Mouse (Mus musculus): ENCODE data around the gene Ccl6. TPM values are rescaled to one million over a fixed set of nuclear protein-coding genes. Genes with fewer than 3 reads are reported as not detected.

Gene Ccl6
- polyA plus RNA-seq, 1 experiment = 12.5 TPM

- DNase-seq (ENCODE audit: low read depth in 1 of 2, low spot score in 2 of 2) = no peak
- Histone ChIP-seq H3K27ac (ENCODE audit: insufficient read depth, low read length) (no peak overlapping the region), H3K4me3 (ENCODE audit: extremely low read depth, insufficient read depth, insufficient read length) (no peak overlapping the region), H3K36me3 (ENCODE audit: control insufficient read depth, insufficient read depth, low read length) (no peaks in the 10 kb centered on the region), H3K4me1 (ENCODE audit: control insufficient read depth, insufficient read depth, insufficient read length) (no peaks in the 10 kb centered on the region), H3K27me3 (ENCODE audit: control insufficient read depth, insufficient read depth, low read length) (no peaks in the 10 kb centered on the region)
- WGBS = 57% methylated on average over 5 of the region's 5 CpGs
- TF ChIP-seq POLR2A (IDR thresholded peaks at IDR 0.05; ENCODE audit: low read depth, low read length) = no peak
- TF ChIP-seq CTCF (IDR thresholded peaks at IDR 0.05; ENCODE audit: extremely low read depth, insufficient read depth, insufficient read length, insufficient replicate concordance) = no peak
Observed at GRCm38 (mm10) chr11:83618238-83618637, 25.4 kb upstream of the Ccl6 start.

- DNase-seq (ENCODE audit: low read depth in 1 of 2, low spot score in 2 of 2) = no peak
- Histone ChIP-seq H3K4me3 (ENCODE audit: extremely low read depth, insufficient read depth, insufficient read length) (no peak overlapping the region), H3K27me3 (ENCODE audit: control insufficient read depth, insufficient read depth, low read length) (no peaks in the 10 kb centered on the region), H3K27ac (ENCODE audit: insufficient read depth, low read length) (no peak overlapping the region), H3K4me1 (ENCODE audit: control insufficient read depth, insufficient read depth, insufficient read length) (no peaks in the 10 kb centered on the region), H3K36me3 (ENCODE audit: control insufficient read depth, insufficient read depth, low read length) (no peaks in the 10 kb centered on the region)
- no peak for TF ChIP-seq POLR2A (IDR thresholded peaks at IDR 0.05; ENCODE audit: low read depth, low read length)
- 78% methylated on average over 1 of the region's 1 CpGs for WGBS
Observed at GRCm38 (mm10) chr11:83616586-83616985, 23.7 kb upstream of the Ccl6 start.

GRCm38 (mm10) chr11:83610900-83611299 lies 18.0 kb upstream of the Ccl6 start:
- DNase-seq (ENCODE audit: low read depth in 1 of 2, low spot score in 2 of 2) = no peak
- no peaks in the 10 kb centered on the region for H3K27me3 ChIP-seq (ENCODE audit: control insufficient read depth, insufficient read depth, low read length)
- no peaks in the 10 kb centered on the region for H3K36me3 ChIP-seq (ENCODE audit: control insufficient read depth, insufficient read depth, low read length)
- whole genome bisulfite sequencing = 58% methylated on average over 2 of the region's 2 CpGs
- TF ChIP-seq CTCF (IDR thresholded peaks at IDR 0.05; ENCODE audit: extremely low read depth, insufficient read depth, insufficient read length, insufficient replicate concordance) = no peak
- TF ChIP-seq POLR2A (IDR thresholded peaks at IDR 0.05; ENCODE audit: low read depth, low read length) = no peak
- no peak overlapping the region for H3K4me3 ChIP-seq (ENCODE audit: extremely low read depth, insufficient read depth, insufficient read length)
- H3K4me1 ChIP-seq (ENCODE audit: control insufficient read depth, insufficient read depth, insufficient read length) = peaks cover 2% of the 10 kb centered on the region; the same call in 1 of the 2 replicates
- no peak overlapping the region for H3K27ac ChIP-seq (ENCODE audit: insufficient read depth, low read length)

GRCm38 (mm10) chr11:83606396-83606795 lies 13.5 kb upstream of the Ccl6 start:
- no peak for DNase-seq (ENCODE audit: low read depth in 1 of 2, low spot score in 2 of 2)
- Histone ChIP-seq H3K4me3 (ENCODE audit: extremely low read depth, insufficient read depth, insufficient read length) (no peak overlapping the region), H3K27me3 (ENCODE audit: control insufficient read depth, insufficient read depth, low read length) (no peaks in the 10 kb centered on the region), H3K27ac (ENCODE audit: insufficient read depth, low read length) (no peak overlapping the region), H3K4me1 (ENCODE audit: control insufficient read depth, insufficient read depth, insufficient read length) (peaks cover 2% of the 10 kb centered on the region; the same call in 1 of the 2 replicates), H3K36me3 (ENCODE audit: control insufficient read depth, insufficient read depth, low read length) (no peaks in the 10 kb centered on the region)
- 53% methylated on average over 1 of the region's 1 CpGs for whole genome bisulfite sequencing
- TF ChIP-seq POLR2A (IDR thresholded peaks at IDR 0.05; ENCODE audit: low read depth, low read length) = no peak
- TF ChIP-seq CTCF (IDR thresholded peaks at IDR 0.05; ENCODE audit: extremely low read depth, insufficient read depth, insufficient read length, insufficient replicate concordance) = no peak

- no peak for TF ChIP-seq POLR2A (IDR thresholded peaks at IDR 0.05; ENCODE audit: low read depth, low read length)
- DNase-seq (ENCODE audit: low read depth in 1 of 2, low spot score in 2 of 2) = no peak
- Histone ChIP-seq H3K27ac (ENCODE audit: insufficient read depth, low read length) (no peak overlapping the region), H3K27me3 (ENCODE audit: control insufficient read depth, insufficient read depth, low read length) (no peaks in the 10 kb centered on the region), H3K4me1 (ENCODE audit: control insufficient read depth, insufficient read depth, insufficient read length) (no peaks in the 10 kb centered on the region), H3K4me3 (ENCODE audit: extremely low read depth, insufficient read depth, insufficient read length) (no peak overlapping the region), H3K36me3 (ENCODE audit: control insufficient read depth, insufficient read depth, low read length) (no peaks in the 10 kb centered on the region)
- WGBS = 83% methylated on average over 3 of the region's 3 CpGs
Observed at GRCm38 (mm10) chr11:83605535-83605934, 12.6 kb upstream of the Ccl6 start.

- WGBS = 89% methylated on average over 4 of the region's 4 CpGs
- H3K36me3 ChIP-seq (ENCODE audit: control insufficient read depth, insufficient read depth, low read length) = no peaks in the 10 kb centered on the region
- no peak overlapping the region for H3K4me3 ChIP-seq (ENCODE audit: extremely low read depth, insufficient read depth, insufficient read length)
- no peaks in the 10 kb centered on the region for H3K27me3 ChIP-seq (ENCODE audit: control insufficient read depth, insufficient read depth, low read length)
- H3K27ac ChIP-seq (ENCODE audit: insufficient read depth, low read length) = no peak overlapping the region
- H3K4me1 ChIP-seq (ENCODE audit: control insufficient read depth, insufficient read depth, insufficient read length) = no peaks in the 10 kb centered on the region
- DNase-seq (ENCODE audit: low read depth in 1 of 2, low spot score in 2 of 2) = no peak
- TF ChIP-seq POLR2A (IDR thresholded peaks at IDR 0.05; ENCODE audit: low read depth, low read length) (no peak), CTCF (IDR thresholded peaks at IDR 0.05; ENCODE audit: extremely low read depth, insufficient read depth, insufficient read length, insufficient replicate concordance) (no peak)
Observed at GRCm38 (mm10) chr11:83604698-83605097, 11.8 kb upstream of the Ccl6 start.

- H3K27ac ChIP-seq (ENCODE audit: insufficient read depth, low read length) = no peak overlapping the region
- H3K4me3 ChIP-seq (ENCODE audit: extremely low read depth, insufficient read depth, insufficient read length) = no peak overlapping the region
- H3K27me3 ChIP-seq (ENCODE audit: control insufficient read depth, insufficient read depth, low read length) = no peaks in the 10 kb centered on the region
- WGBS = 82% methylated on average over 3 of the region's 3 CpGs
- H3K4me1 ChIP-seq (ENCODE audit: control insufficient read depth, insufficient read depth, insufficient read length) = no peaks in the 10 kb centered on the region
- no peak for DNase-seq (ENCODE audit: low read depth in 1 of 2, low spot score in 2 of 2)
- H3K36me3 ChIP-seq (ENCODE audit: control insufficient read depth, insufficient read depth, low read length) = no peaks in the 10 kb centered on the region
- TF ChIP-seq POLR2A (IDR thresholded peaks at IDR 0.05; ENCODE audit: low read depth, low read length) (no peak), CTCF (IDR thresholded peaks at IDR 0.05; ENCODE audit: extremely low read depth, insufficient read depth, insufficient read length, insufficient replicate concordance) (no peak)
Observed at GRCm38 (mm10) chr11:83603399-83603798, 10.5 kb upstream of the Ccl6 start.

Data from spleen, adult 2 months (tissue).